Mouse (Mus musculus) forebrain, embryonic 14.5 days (tissue): ENCODE results near the gene Siah3. TPM values are rescaled to one million over a fixed set of nuclear protein-coding genes. Genes with fewer than 3 reads are reported as not detected.

Experiments
- ATAC-seq: fragments of 200-750 bp; cut with Nextera tagmentation; 2 replicates; pipeline ENCODE4 v1.8.0; 2017; ENCODE audit warnings: mild to moderate bottlenecking, moderate library complexity
- DNase-seq: peaks from one replicate; pipeline ENCODE4 v3.0.0-alpha.2; 2015; ENCODE audit warnings: low spot score
- H3K27ac ChIP-seq: fragments of 300-500 bp; sonication (generic); 2 replicates; pipeline ENCODE4 v1.5.1; 2014; ENCODE audit warnings: low read depth, mild to moderate bottlenecking, control low read depth, low read length, moderate library complexity
- H3K27me3 ChIP-seq: fragments of 300-500 bp; sonication (generic); replicated peaks from 2 replicates; pipeline ENCODE4 v1.6.1; 2014; ENCODE audit warnings: low read length, control low read depth, mixed read lengths; ENCODE audit not compliant: control insufficient read depth, insufficient read depth
- H3K36me3 ChIP-seq: fragments of 300-500 bp; sonication (generic); 2 replicates; pipeline ENCODE4 v1.6.1; 2014; ENCODE audit warnings: low read length, control low read depth; ENCODE audit not compliant: control insufficient read depth, insufficient read depth
- H3K4me1 ChIP-seq: fragments of 300-500 bp; sonication (generic); 2 replicates; pipeline ENCODE4 v1.6.1; 2014; ENCODE audit warnings: antibody characterized with exemption, low read length, control low read depth; ENCODE audit not compliant: control insufficient read depth, insufficient read depth
- H3K4me2 ChIP-seq: fragments of 300-500 bp; sonication (generic); 2 replicates; pipeline ENCODE4 v1.6.1; 2014; ENCODE audit warnings: mild to moderate bottlenecking, control low read depth, low read length
- H3K4me3 ChIP-seq: fragments of 300-500 bp; sonication (generic); 2 replicates; pipeline ENCODE4 v1.5.1; 2014; ENCODE audit warnings: low read depth, low read length, control low read depth
- H3K9ac ChIP-seq: fragments of 300-500 bp; sonication (generic); 2 replicates; pipeline ENCODE4 v1.6.1; 2014; ENCODE audit warnings: mild to moderate bottlenecking, low read length, control low read depth, moderate library complexity
- H3K9me3 ChIP-seq: fragments of 300-500 bp; sonication (generic); replicated peaks from 2 replicates; pipeline ENCODE4 v1.6.1; 2016; ENCODE audit warnings: low read length, control low read depth, mixed read lengths; ENCODE audit not compliant: control insufficient read depth
- WGBS: fragments of 180-500 bp; shearing (Covaris S2); extraction: QIAGEN DNeasy Blood & Tissue Kit; methylation state at CpG from one replicate; pipeline ENCODE4 v1.1.7; 2014; 5-methylcytosine and 5-hydroxymethylcytosine counted together
- polyA plus RNA-seq: library from polyadenylated mRNA; unstranded; fragments of >200 nt; fragmentation: Nextera tagmentation; extraction: Ambion mirVana; gene quantifications from 2 replicates; pipeline ENCODE4 v1.2.1, GENCODE M21; 2014

Siah3 gene
- polyA plus RNA-seq, 1 experiment from 2014 or later: 7.0 TPM

DNA sequence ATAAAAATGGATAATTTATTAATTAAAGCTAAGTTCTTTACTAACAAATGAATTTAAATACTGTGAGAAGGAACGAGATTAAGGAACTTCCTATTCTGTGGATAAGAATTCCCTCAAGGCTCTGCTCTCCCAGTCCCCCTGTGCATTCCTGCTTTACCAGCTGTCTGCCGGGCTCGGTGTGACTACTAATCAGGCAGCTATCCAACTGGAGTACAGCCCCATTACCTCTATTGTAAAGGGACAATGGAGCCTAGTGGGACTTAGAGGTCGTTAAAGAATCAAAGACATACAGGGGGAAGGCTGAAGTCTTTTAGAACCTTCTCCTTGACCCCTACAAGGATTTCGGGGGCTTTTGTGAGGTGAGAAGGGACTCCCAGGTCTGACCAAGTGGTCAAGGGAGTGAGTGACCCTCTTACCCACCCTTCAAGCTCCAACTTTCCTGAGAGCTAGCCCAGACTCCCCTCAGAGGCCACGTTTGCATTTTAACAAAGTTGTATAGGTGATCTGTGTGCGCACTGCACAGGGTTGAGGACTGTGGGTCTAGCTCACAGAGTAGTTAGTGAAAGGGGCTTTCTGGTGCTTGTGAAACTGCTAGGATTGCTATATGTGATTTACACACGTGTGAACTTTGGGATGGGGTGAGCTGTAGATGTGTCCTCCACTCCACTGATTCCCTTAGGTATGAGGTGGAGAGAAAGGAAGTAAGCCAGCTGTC, 49.5 kb downstream of the Siah3 start:
- Histone ChIP-seq H3K4me1 (peaks cover 27% of the 10 kb centered on the region), H3K4me2 (no peak overlapping the region), H3K36me3 (no peaks in the 10 kb centered on the region), H3K27me3 (no peaks in the 10 kb centered on the region), H3K9ac (no peak overlapping the region), H3K27ac (peak overlapping the region; percentile 91), H3K4me3 (no peak overlapping the region), H3K9me3 (no peaks in the 10 kb centered on the region)
- DNase-seq (peak; percentile 92), ATAC-seq (peak; percentile 93)
- WGBS: 6% methylated on average over 8 of the region's 8 CpGs

DNA sequence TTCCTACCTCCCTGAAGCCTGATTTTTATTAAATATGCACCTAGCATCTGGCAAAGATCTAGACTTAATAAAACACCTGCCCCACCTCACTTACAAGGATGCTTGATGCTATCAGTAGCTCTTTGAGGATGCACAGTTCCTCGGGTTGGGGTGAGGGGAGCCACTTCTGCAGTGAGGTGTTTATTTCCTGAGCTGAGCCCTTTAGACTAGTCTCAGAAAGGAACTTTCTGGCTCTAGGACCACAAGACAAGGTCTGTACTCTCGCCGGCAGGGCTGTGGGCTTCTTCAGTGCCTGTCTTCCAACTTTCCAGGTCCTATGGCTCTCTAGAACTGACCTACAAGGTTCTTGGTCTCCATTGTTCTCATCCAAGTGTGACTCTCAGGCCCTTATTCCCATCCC, 50.5 kb downstream of the Siah3 start:
- ATAC-seq: no peak
- H3K4me2 ChIP-seq: no peak overlapping the region
- no peaks in the 10 kb centered on the region for H3K36me3 ChIP-seq
- H3K27me3 ChIP-seq: no peaks in the 10 kb centered on the region
- H3K27ac ChIP-seq: 0 out of 2 replicates have a peak overlapping the region, but pooled peaks have one; percentile 91
- peaks cover 27% of the 10 kb centered on the region for H3K4me1 ChIP-seq
- no peak overlapping the region for H3K4me3 ChIP-seq
- 91% methylated on average over 3 of the region's 3 CpGs for WGBS
- no peak overlapping the region for H3K9ac ChIP-seq
- DNase-seq: no peak
- no peaks in the 10 kb centered on the region for H3K9me3 ChIP-seq

DNA sequence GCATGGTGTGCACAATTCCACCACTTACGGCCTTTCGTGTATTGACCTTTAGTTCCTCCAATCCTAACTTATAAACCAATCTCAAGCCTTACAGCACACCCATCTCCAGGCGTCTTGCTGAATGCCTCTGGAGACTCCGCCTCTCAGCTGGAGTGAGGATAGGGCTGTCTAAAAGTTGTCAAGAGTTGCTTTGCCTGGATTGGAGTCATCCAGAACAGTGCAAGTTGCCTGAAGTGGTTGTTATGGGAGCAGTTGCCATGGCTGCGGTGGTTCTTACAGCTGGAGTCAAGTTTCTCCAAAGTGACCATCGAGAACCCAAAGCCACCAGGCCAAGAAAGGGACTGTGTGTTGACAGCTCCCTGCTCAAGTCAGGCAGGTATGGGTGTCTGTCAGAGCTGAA, 54.3 kb downstream of the Siah3 start:
- ATAC-seq (no peak), DNase-seq (no peak)
- H3K27ac ChIP-seq: no peak overlapping the region
- peaks cover 12% of the 10 kb centered on the region for H3K4me1 ChIP-seq
- no peaks in the 10 kb centered on the region for H3K9me3 ChIP-seq
- H3K4me2 ChIP-seq: no peak overlapping the region
- no peaks in the 10 kb centered on the region for H3K27me3 ChIP-seq
- H3K36me3 ChIP-seq: no peaks in the 10 kb centered on the region
- H3K4me3 ChIP-seq: no peak overlapping the region
- WGBS: 86% methylated on average over 6 of the region's 6 CpGs
- no peak overlapping the region for H3K9ac ChIP-seq

DNA sequence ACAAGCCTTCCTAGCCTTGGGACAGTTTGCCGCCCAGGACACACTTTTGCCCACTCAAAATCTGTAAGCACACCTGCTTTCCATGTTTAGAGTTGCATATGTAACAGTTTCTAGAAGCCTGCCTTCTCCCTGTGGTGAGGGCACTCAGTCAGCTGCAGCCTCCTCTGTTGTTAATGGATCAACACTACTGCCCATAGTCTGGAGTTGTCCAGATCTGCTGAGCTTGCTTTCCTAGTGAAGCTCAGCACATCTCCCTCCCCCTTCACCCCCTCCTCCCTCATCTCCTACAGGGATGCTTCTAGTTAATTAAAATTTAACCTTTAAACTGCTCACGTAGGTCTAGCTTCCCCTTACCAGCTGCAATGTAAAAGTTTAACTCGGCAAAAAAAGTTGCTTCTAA, 57.2 kb downstream of the Siah3 start:
- Histone ChIP-seq H3K4me2 (no peak overlapping the region), H3K4me1 (peaks cover 23% of the 10 kb centered on the region), H3K9ac (no peak overlapping the region), H3K9me3 (no peaks in the 10 kb centered on the region), H3K4me3 (no peak overlapping the region), H3K27ac (no peak overlapping the region; the same call in 1 of the 2 replicates), H3K27me3 (no peaks in the 10 kb centered on the region), H3K36me3 (no peaks in the 10 kb centered on the region)
- ATAC-seq (no peak), DNase-seq (no peak)
- WGBS: 43% methylated on average over 3 of the region's 3 CpGs

DNA sequence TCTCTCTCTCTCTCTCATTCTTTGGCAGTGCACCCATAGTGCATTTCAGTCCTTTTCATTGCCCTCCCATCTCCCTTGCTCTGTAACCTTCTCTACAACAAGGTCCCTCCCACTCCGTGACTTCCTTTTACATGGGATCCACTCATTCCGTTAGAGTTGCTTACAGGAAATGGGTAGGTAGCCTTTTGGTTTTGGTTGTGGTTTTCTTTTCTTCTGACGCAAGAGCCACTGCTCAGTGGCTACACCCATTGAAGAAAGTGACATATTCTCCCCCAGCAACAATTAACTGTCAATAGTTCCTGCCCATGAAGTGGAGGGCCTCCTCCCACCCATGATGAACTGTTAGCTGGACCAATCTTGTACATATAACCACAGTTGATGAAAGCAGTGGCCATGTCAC, 60.4 kb downstream of the Siah3 start:
- Histone ChIP-seq H3K36me3 (no peaks in the 10 kb centered on the region), H3K4me3 (no peak overlapping the region), H3K27me3 (no peaks in the 10 kb centered on the region), H3K9ac (no peak overlapping the region), H3K4me1 (peaks cover 31% of the 10 kb centered on the region), H3K9me3 (no peaks in the 10 kb centered on the region), H3K27ac (peak overlapping the region; percentile 88), H3K4me2 (no peak overlapping the region)
- no peak for DNase-seq
- WGBS: 76% methylated on average over 3 of the region's 3 CpGs
- ATAC-seq: no peak

DNA sequence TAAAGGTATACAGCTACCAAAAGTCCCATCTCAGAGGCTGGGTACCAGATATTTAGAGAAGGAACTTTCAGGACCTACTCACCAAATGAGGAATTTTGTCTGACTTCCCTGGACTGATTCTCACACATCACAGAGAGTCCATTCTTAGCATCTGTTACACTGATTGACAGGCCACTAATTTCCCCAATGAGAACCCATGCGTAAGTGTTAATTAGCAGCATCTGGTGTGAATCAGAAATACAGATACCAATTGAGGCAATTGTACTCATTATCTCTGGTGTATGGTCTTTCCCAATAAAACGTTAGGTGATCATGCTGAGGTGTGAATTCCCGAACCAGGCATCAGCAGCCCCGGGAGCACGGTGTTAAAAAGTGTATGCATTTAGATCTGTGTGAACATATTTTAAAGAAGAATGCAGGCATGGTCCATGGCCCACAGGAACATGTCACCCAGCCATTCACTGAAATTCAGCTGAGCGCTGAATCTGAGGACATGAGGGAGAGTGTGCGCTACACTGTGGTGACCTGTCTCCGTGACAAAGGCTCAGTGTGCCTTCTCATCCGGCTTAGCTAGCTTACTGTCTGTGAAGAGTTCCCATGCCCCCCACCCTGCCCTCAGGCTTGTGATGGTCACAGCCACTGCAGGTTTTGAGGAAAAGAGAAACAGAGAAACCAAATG, 61.3 kb downstream of the Siah3 start:
- no peaks in the 10 kb centered on the region for H3K9me3 ChIP-seq
- H3K36me3 ChIP-seq: no peaks in the 10 kb centered on the region
- ATAC-seq (peak; percentile 80), DNase-seq (peak; percentile 92)
- H3K27me3 ChIP-seq: no peaks in the 10 kb centered on the region
- WGBS: 11% methylated on average over 9 of the region's 9 CpGs
- no peak overlapping the region for H3K9ac ChIP-seq
- no peak overlapping the region for H3K4me3 ChIP-seq
- peaks cover 31% of the 10 kb centered on the region for H3K4me1 ChIP-seq
- peak overlapping the region; percentile 88 for H3K27ac ChIP-seq
- peak overlapping the region; percentile 16; the same call in 1 of the 2 replicates for H3K4me2 ChIP-seq

DNA sequence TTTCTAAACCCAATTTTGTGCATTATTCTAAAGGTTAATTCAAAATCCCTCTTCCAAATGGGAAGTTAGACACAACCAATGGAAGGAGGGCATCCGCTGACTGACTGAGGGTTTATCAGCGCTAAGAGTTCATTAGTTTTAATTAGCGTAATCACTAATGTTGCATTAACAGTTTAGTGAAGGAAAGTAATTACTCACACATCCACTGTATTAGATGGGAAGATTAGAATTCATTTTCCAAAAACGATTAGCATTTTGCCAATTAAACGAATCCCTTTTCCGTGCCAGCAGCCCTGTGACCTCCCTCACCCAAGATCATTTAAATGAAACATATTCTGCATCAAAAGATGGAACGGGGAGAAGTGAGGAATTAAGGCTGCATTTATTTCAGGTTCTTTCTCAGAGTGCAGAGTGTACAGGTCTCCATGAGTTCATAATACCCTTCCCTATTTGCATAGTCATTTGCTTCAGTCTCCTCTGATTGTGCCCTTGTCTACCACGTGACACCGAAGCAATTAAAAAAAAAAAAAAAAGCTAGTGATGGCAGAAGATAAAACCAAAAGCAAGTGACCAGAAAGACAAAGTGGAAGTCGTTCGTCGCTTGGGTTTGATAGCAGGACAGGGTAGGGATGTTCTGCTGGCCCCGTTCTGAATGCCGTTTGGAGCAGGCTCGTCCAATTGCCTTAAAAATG, 62.6 kb downstream of the Siah3 start:
- H3K27me3 ChIP-seq: no peaks in the 10 kb centered on the region
- 19% methylated on average over 15 of the region's 15 CpGs for WGBS
- H3K27ac ChIP-seq: peak overlapping the region; percentile 80
- no peaks in the 10 kb centered on the region for H3K36me3 ChIP-seq
- no peak overlapping the region for H3K9ac ChIP-seq
- no peaks in the 10 kb centered on the region for H3K9me3 ChIP-seq
- peak overlapping the region; percentile 30 for H3K4me2 ChIP-seq
- H3K4me1 ChIP-seq: peaks cover 27% of the 10 kb centered on the region
- H3K4me3 ChIP-seq: no peak overlapping the region
- ATAC-seq: peak; percentile 79
- peak; percentile 85 for DNase-seq

DNA sequence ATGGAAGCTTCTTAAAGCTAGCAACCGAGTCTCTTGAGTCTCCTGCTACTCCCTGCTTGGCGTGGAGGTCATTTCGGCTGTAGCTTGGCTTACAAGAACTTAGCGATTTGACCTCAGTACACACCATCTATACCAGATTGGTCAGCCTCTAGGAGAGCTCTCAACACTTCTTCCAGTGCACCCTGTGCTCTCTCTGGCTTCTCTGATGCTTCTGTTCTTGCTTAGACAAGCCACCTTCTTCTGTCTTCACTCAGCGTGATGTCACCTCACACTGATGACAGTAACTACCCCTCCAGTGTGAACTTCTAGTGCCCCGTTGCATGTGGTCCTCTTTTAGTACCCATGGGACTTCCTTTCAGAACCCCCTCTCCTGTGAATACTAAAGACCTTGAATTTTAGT, 63.1 kb downstream of the Siah3 start:
- Histone ChIP-seq H3K9ac (no peak overlapping the region), H3K4me2 (peak overlapping the region; percentile 30), H3K4me3 (no peak overlapping the region), H3K27ac (peak overlapping the region; percentile 80), H3K4me1 (peaks cover 27% of the 10 kb centered on the region), H3K36me3 (no peaks in the 10 kb centered on the region), H3K27me3 (no peaks in the 10 kb centered on the region), H3K9me3 (no peaks in the 10 kb centered on the region)
- ATAC-seq: no peak
- WGBS: 62% methylated on average over 6 of the region's 6 CpGs
- no peak for DNase-seq

DNA sequence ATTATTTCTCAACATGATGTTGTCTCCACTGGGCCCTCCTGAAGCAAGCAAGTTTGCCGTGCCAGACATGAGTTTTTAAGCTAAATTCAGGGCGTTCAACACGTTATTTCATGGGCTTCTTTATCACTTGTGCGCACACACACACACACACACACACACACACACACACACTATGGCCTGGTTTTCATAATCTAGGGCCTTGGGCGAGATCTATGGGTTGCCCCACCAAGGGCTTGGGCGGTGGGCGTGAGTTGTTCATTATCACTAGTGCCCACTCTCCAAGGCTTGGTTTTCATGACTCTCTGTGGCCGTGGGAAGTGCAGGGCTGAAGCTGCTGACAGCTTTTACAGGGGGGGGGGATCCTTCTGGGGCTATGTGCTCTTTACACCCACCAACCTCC, 63.9 kb downstream of the Siah3 start:
- no peak for ATAC-seq
- Histone ChIP-seq H3K27ac (no peak overlapping the region), H3K4me1 (peaks cover 27% of the 10 kb centered on the region), H3K4me2 (no peak overlapping the region), H3K36me3 (no peaks in the 10 kb centered on the region), H3K4me3 (no peak overlapping the region), H3K9me3 (no peaks in the 10 kb centered on the region), H3K27me3 (no peaks in the 10 kb centered on the region), H3K9ac (no peak overlapping the region)
- no peak for DNase-seq
- WGBS: 92% methylated on average over 8 of the region's 8 CpGs
